Mouse (Mus musculus) CH12.LX (cell line): Measurements from ENCODE around the gene Ttbk1. TPM values are rescaled to one million over a fixed set of nuclear protein-coding genes. Genes with fewer than 3 reads are reported as not detected.

ENCODE experiments used
- DNase-seq: peaks from one replicate; pipeline ENCODE4 v3.0.0-alpha.2; 2013; ENCODE audit errors: extremely low read depth
- H3K27ac ChIP-seq: 2 replicates; pipeline ENCODE4 v1.5.1; 2012; ENCODE audit warnings: low read depth, mild to moderate bottlenecking, control low read depth, moderate library complexity; ENCODE audit not compliant: insufficient read depth
- H3K27me3 ChIP-seq: replicated peaks from 2 replicates; pipeline ENCODE3; 2012; ENCODE audit warnings: inconsistent platforms
- H3K36me3 ChIP-seq, 2 experiments: replicated peaks in 1 of 2; 2 replicates each; pipeline versions ENCODE3 to v1.6.1; 2012; ENCODE audit warnings: inconsistent platforms in 1 of 2, low read length in 1 of 2, mild to moderate bottlenecking in 1 of 2, mixed read lengths in 1 of 2, moderate library complexity in 1 of 2; ENCODE audit not compliant: control insufficient read depth in 1 of 2, insufficient read depth in 1 of 2
- H3K4me1 ChIP-seq, 2 experiments: 2 replicates each; pipeline ENCODE4 v1.6.1; 2012; ENCODE audit warnings: inconsistent platforms in 1 of 2, moderate library complexity in 1 of 2; ENCODE audit not compliant: insufficient read depth in 2 of 2, control insufficient read depth in 1 of 2
- H3K4me2 ChIP-seq: 2 replicates; pipeline ENCODE4 v1.6.1; 2012; ENCODE audit warnings: low read depth, mild to moderate bottlenecking, control low read depth; ENCODE audit not compliant: poor library complexity, insufficient read depth, severe bottlenecking
- H3K4me3 ChIP-seq, 3 experiments: fragments of 150-350 bp in 1 of 3; sonication (generic) in 1 of 3; replicated peaks in 1 of 3; 2 replicates each; pipeline versions ENCODE3 to v1.5.1; 2011 to 2012; ENCODE audit warnings: low read depth in 2 of 3, low read length in 2 of 3, mild to moderate bottlenecking in 2 of 3, moderate library complexity in 2 of 3, control low read depth in 1 of 3, improper control_type of control experiment in 1 of 3, inconsistent platforms in 1 of 3, mixed read lengths in 1 of 3; ENCODE audit not compliant: poor library complexity in 1 of 3
- H3K79me2 ChIP-seq: replicated peaks from 2 replicates; pipeline ENCODE4 v1.6.1; 2012; ENCODE audit warnings: mild to moderate bottlenecking, moderate library complexity; ENCODE audit not compliant: control insufficient read depth, poor library complexity, insufficient read depth, severe bottlenecking; ENCODE audit errors: extremely low read depth
- H3K9ac ChIP-seq: 2 replicates; pipeline ENCODE4 v1.6.1; 2012; ENCODE audit warnings: low read depth, mild to moderate bottlenecking, control low read depth, moderate library complexity; ENCODE audit not compliant: insufficient read depth
- H3K9me3 ChIP-seq: replicated peaks from 2 replicates; pipeline ENCODE3; 2012; ENCODE audit warnings: low read length, inconsistent platforms, mixed read lengths
- BHLHE40 ChIP-seq: IDR thresholded peaks from 2 replicates; pipeline ENCODE4 v1.6.1; 2011; ENCODE audit warnings: mild to moderate bottlenecking, low read depth, low read length, improper control_type of control experiment
- CHD2 ChIP-seq: IDR thresholded peaks from 2 replicates; pipeline ENCODE4 v1.6.1; 2011; ENCODE audit warnings: low read length, improper control_type of control experiment
- CTCF ChIP-seq, 2 experiments: IDR thresholded peaks in 1 of 2; conservative IDR thresholded peaks in 1 of 2; 2 replicates each; pipeline ENCODE4 v1.5.1; 2011 to 2012; ENCODE audit warnings: low read depth in 2 of 2, low read length in 2 of 2, improper control_type of control experiment in 1 of 2, inconsistent platforms in 1 of 2, mild to moderate bottlenecking in 1 of 2, moderate library complexity in 1 of 2
- E2F4 ChIP-seq: IDR thresholded peaks from 2 replicates; pipeline ENCODE4 v1.6.1; 2011; ENCODE audit warnings: low read depth, low read length, improper control_type of control experiment; ENCODE audit not compliant: insufficient replicate concordance
- ELF1 ChIP-seq: IDR thresholded peaks from 2 replicates; pipeline ENCODE4 v1.6.1; 2014; ENCODE audit warnings: low read depth, mild to moderate bottlenecking, inconsistent platforms, low read length, improper control_type of control experiment
- EP300 ChIP-seq: IDR thresholded peaks from 2 replicates; pipeline ENCODE4 v1.6.1; 2011; ENCODE audit warnings: low read length, improper control_type of control experiment
- IRF4 ChIP-seq: IDR thresholded peaks from 2 replicates; pipeline ENCODE4 v1.6.1; 2014; ENCODE audit warnings: low read depth, mild to moderate bottlenecking, inconsistent platforms, low read length, improper control_type of control experiment
- JUN ChIP-seq: IDR thresholded peaks from 2 replicates; pipeline ENCODE4 v1.6.1; 2011; ENCODE audit warnings: low read depth, mild to moderate bottlenecking, low read length, improper control_type of control experiment, moderate library complexity; ENCODE audit not compliant: insufficient read depth
- JUND ChIP-seq: conservative IDR thresholded peaks from 2 replicates; pipeline ENCODE4 v1.6.1; 2011; ENCODE audit warnings: low read depth, low read length, improper control_type of control experiment
- KAT2A ChIP-seq: IDR thresholded peaks from 2 replicates; pipeline ENCODE4 v1.6.1; 2012; ENCODE audit warnings: low read length, improper control_type of control experiment, inconsistent platforms; ENCODE audit not compliant: insufficient replicate concordance
- MAFK ChIP-seq: IDR thresholded peaks from 2 replicates; pipeline ENCODE4 v1.6.1; 2011; ENCODE audit warnings: low read length, improper control_type of control experiment; ENCODE audit not compliant: insufficient replicate concordance
- MAX ChIP-seq: IDR thresholded peaks from 2 replicates; pipeline ENCODE4 v1.6.1; 2011; ENCODE audit warnings: low read length, improper control_type of control experiment
- MXI1 ChIP-seq: IDR thresholded peaks from 2 replicates; pipeline ENCODE4 v1.6.1; 2011; ENCODE audit warnings: mild to moderate bottlenecking, low read depth, low read length, improper control_type of control experiment
- MYC ChIP-seq: IDR thresholded peaks from 2 replicates; pipeline ENCODE4 v1.6.1; 2011; ENCODE audit warnings: low read depth, mild to moderate bottlenecking, improper control_type of control experiment, low read length
- NRF1 ChIP-seq: IDR thresholded peaks from 2 replicates; pipeline ENCODE4 v1.6.1; 2014; ENCODE audit warnings: low read depth, mild to moderate bottlenecking, inconsistent platforms, low read length, improper control_type of control experiment, moderate library complexity
- PAX5 ChIP-seq: IDR thresholded peaks from 2 replicates; pipeline ENCODE4 v1.6.1; 2012; ENCODE audit warnings: low read length, inconsistent platforms, mixed read lengths
- POLR2AphosphoS2 ChIP-seq: IDR thresholded peaks from 2 replicates; pipeline ENCODE4 v1.6.1; 2011; ENCODE audit warnings: low read depth, low read length, improper control_type of control experiment
- RAD21 ChIP-seq: IDR thresholded peaks from 2 replicates; pipeline ENCODE4 v1.6.1; 2011; ENCODE audit warnings: low read depth, mild to moderate bottlenecking, low read length, improper control_type of control experiment, moderate library complexity
- RCOR1 ChIP-seq: conservative IDR thresholded peaks from 2 replicates; pipeline ENCODE4 v1.6.1; 2012; ENCODE audit warnings: low read depth, mild to moderate bottlenecking, inconsistent platforms, low read length, improper control_type of control experiment
- TCF12 ChIP-seq: IDR thresholded peaks from 2 replicates; pipeline ENCODE4 v1.6.1; 2014; ENCODE audit warnings: low read depth, mild to moderate bottlenecking, inconsistent platforms, low read length, improper control_type of control experiment
- UBTF ChIP-seq: IDR thresholded peaks from 2 replicates; pipeline ENCODE4 v1.6.1; 2012; ENCODE audit warnings: low read depth, mild to moderate bottlenecking, inconsistent platforms, low read length, improper control_type of control experiment, moderate library complexity
- USF1 ChIP-seq: IDR thresholded peaks from 2 replicates; pipeline ENCODE4 v1.6.1; 2014; ENCODE audit warnings: low read depth, mild to moderate bottlenecking, inconsistent platforms, low read length, improper control_type of control experiment
- ZMIZ1 ChIP-seq: IDR thresholded peaks from 2 replicates; pipeline ENCODE4 v1.6.1; 2012; ENCODE audit warnings: low read depth, mild to moderate bottlenecking, inconsistent platforms, low read length, improper control_type of control experiment
- ZNF384 ChIP-seq: IDR thresholded peaks from 2 replicates; pipeline ENCODE4 v1.6.1; 2012; ENCODE audit warnings: low read depth, low read length, improper control_type of control experiment, inconsistent platforms
- dilution Hi-C: fragments of 300-500 bp; cut with MboI; formaldehyde crosslinking; loops from 2 replicates; pipeline ENCODE4 v1.14.3; 2020; ENCODE audit warnings: low sequenced_read_pairs; ENCODE audit not compliant: extremely low pct_unique_long_range_greater_than_20kb, extremely low pct_ligation_motif_present
- in situ Hi-C: fragments of 300-500 bp; cut with MboI; formaldehyde crosslinking; loops from 3 replicates; pipeline ENCODE4 v1.14.3; 2019; ENCODE audit warnings: low sequenced_read_pairs, low pct_ligation_motif_present, low pct_unique_long_range_greater_than_20kb, mixed read lengths
- polyA plus RNA-seq: library from polyadenylated mRNA; unstranded; fragments of >175 nt; gene quantifications from 2 replicates; pipeline ENCODE4 v1.2.1, GENCODE M21; 2012; ENCODE audit warnings: low read depth; ENCODE audit not compliant: insufficient read length
- total RNA-seq, 2 experiments: library from RNA; depleted of rRNA; stranded (reverse); fragments of 300-350 nt in 1 of 2; fragments of >200 nt in 1 of 2; gene quantifications; 2 replicates each; pipeline ENCODE4 v1.2.3; 2012 to 2014

Ttbk1 gene
- total and polyA plus RNA-seq, 3 experiments: 0.08 TPM; not detected in 2

DNA sequence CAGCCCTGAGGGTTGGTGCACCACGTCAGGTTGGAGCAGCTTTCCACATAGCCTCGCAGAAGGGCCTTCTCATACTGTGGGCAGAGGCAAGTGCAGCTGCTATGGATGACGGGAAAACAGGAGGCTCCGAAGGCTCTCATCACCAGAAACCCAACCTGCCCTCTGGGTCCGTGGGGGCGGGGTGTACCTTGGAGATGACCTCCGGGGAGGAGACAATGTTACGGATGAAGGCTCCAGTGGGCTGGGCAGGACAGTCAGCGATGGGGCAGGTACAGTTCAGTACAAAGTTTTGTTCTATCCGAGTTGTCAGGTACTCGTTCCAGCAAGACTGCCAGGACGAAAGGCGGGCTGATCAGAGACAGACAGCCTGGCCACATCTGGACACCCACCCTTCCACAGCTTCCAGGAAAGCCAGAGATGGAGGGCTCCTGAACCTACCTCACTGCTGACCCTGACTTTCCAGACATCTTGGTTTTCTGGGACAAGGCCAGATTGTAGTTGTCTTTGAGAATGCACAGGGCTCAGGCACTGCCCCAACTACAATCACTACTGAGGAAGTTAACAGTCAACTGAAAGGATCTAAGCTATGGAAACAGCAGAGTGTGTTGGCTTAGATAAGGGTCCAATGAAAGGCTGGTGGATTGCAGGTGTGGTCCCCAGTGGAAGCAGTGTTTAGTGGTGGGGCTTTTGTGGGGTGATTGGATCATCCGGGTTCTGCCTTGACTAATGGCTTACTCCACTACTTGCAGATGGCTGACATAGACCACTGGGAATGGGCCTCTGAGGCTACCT, 16.6 kb upstream of the Ttbk1 start:
- no peak for DNase-seq
- Histone ChIP-seq H3K36me3 (peaks cover 0 to 25% of the 10 kb centered on the region in 2 experiments), H3K4me3 (no peak overlapping the region)
- no peak for TF ChIP-seq TCF12
- TF ChIP-seq RCOR1: no peak
- no peak for TF ChIP-seq JUND
- TF ChIP-seq PAX5: no peak
- TF ChIP-seq CTCF (conservative IDR thresholded peaks at IDR 0.05 in 1 of 2, IDR thresholded peaks at IDR 0.05 in 1 of 2; ENCODE audit: low read depth in 2 of 2, low read length in 2 of 2): no peak
- TF ChIP-seq IRF4: no peak
- TF ChIP-seq ZNF384: no peak
- no peak for TF ChIP-seq E2F4
- no peak for TF ChIP-seq POLR2AphosphoS2
- TF ChIP-seq EP300: no peak
- TF ChIP-seq MAFK: no peak
- no peak for TF ChIP-seq MYC
- no peak for TF ChIP-seq MAX
- TF ChIP-seq ZMIZ1: no peak
- TF ChIP-seq KAT2A: no peak
- TF ChIP-seq JUN: no peak
- no peak for TF ChIP-seq BHLHE40
- TF ChIP-seq ELF1: no peak
- TF ChIP-seq RAD21: no peak
- TF ChIP-seq, all 38 proteins: peak for 0
- Histone ChIP-seq H3K9ac (no peak overlapping the region), H3K79me2 (no peaks in the 10 kb centered on the region), H3K27ac (no peak overlapping the region), H3K9me3 (no peaks in the 10 kb centered on the region), H3K4me1 (no peaks in the 10 kb centered on the region), H3K27me3 (no peaks in the 10 kb centered on the region), H3K4me2 (no peak overlapping the region)
- dilution Hi-C loops: no loop called here
- in situ Hi-C loops: no loop called here

DNA sequence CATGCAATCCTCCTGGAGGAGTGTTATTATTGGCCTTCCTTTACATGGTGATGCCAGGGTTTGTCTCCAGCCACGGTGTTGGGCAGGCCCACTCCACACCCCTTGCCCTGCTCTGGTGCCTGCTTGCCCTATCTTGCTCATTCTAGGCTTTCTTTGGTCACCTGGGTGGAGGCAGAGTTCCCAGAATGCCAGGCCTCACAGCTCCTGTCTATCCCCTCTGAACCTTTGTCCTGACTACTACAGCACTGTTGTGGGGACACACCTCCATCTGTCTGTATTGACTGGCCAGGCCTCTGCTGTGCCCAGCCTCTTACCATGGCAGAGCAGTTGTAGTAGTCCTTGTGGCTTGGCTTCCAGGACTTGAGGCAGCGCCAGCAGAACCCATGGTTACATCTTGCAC, 15.3 kb upstream of the Ttbk1 start:
- DNase-seq: no peak
- Histone ChIP-seq H3K9ac (no peak overlapping the region), H3K36me3 (peaks cover 0 to 35% of the 10 kb centered on the region in 2 experiments), H3K4me3 (no peak overlapping the region), H3K27me3 (no peaks in the 10 kb centered on the region), H3K4me1 (peaks cover 0 to 5% of the 10 kb centered on the region in 2 experiments; a peak in 2 of 4 replicates), H3K9me3 (no peaks in the 10 kb centered on the region), H3K79me2 (no peaks in the 10 kb centered on the region), H3K4me2 (no peak overlapping the region), H3K27ac (no peak overlapping the region)
- dilution Hi-C loops (no loop called here), in situ Hi-C loops (no loop called here)
- no peak for TF ChIP-seq RCOR1
- no peak for TF ChIP-seq MYC
- no peak for TF ChIP-seq USF1
- TF ChIP-seq RAD21: no peak
- no peak for TF ChIP-seq UBTF
- no peak for TF ChIP-seq ZNF384
- TF ChIP-seq ZMIZ1: no peak
- TF ChIP-seq NRF1: no peak
- no peak for TF ChIP-seq E2F4
- no peak for TF ChIP-seq JUN
- TF ChIP-seq ELF1: no peak
- no peak for TF ChIP-seq MAX
- no peak for TF ChIP-seq MXI1
- no peak for TF ChIP-seq CHD2
- no peak for TF ChIP-seq PAX5
- TF ChIP-seq JUND: no peak
